Mouse (Mus musculus) kidney, embryonic 16.5 days (tissue): ENCODE measurements around the gene Fam110c. TPM values are rescaled to one million over a fixed set of nuclear protein-coding genes. Genes with fewer than 3 reads are reported as not detected.
A peak's percentile ranks its signal among the peaks of the same experiment; 100 is the strongest.

ENCODE experiments used
- ATAC-seq: fragments of 200-750 bp; cut with Nextera tagmentation; 2 replicates; pipeline ENCODE4 v1.8.0; 2017; ENCODE audit warnings: moderate TSS enrichment; ENCODE audit not compliant: low FRiP score, low TSS enrichment
- H3K27ac ChIP-seq: fragments of 300-500 bp; sonication (generic); 2 replicates; pipeline ENCODE4 v1.5.1; 2014; ENCODE audit warnings: low read length
- H3K27me3 ChIP-seq: fragments of 300-500 bp; sonication (generic); 2 replicates; pipeline ENCODE4 v1.6.1; 2014; ENCODE audit warnings: low read length, control low read depth, mixed read lengths; ENCODE audit not compliant: insufficient read depth
- H3K36me3 ChIP-seq: fragments of 300-500 bp; sonication (generic); 2 replicates; pipeline ENCODE4 v1.6.1; 2014; ENCODE audit warnings: low read length, control low read depth, mixed read lengths; ENCODE audit not compliant: insufficient read depth
- H3K4me1 ChIP-seq: fragments of 300-500 bp; sonication (generic); 2 replicates; pipeline ENCODE4 v1.6.1; 2014; ENCODE audit warnings: low read length, control low read depth, mixed read lengths; ENCODE audit not compliant: insufficient read depth
- H3K4me2 ChIP-seq: fragments of 300-500 bp; sonication (generic); replicated peaks from 2 replicates; pipeline ENCODE4 v1.6.1; 2014; ENCODE audit warnings: low read depth, low read length
- H3K4me3 ChIP-seq: fragments of 300-500 bp; sonication (generic); 2 replicates; pipeline ENCODE4 v1.5.1; 2014; ENCODE audit warnings: mild to moderate bottlenecking, low read length
- H3K9ac ChIP-seq: fragments of 300-500 bp; sonication (generic); replicated peaks from 2 replicates; pipeline ENCODE4 v1.6.1; 2014; ENCODE audit warnings: low read length
- H3K9me3 ChIP-seq: fragments of 300-500 bp; sonication (generic); 2 replicates; pipeline ENCODE4 v1.6.1; 2016; ENCODE audit warnings: low read length, control low read depth
- WGBS: fragments of 180-500 bp; shearing (Covaris S2); extraction: QIAGEN DNeasy Blood & Tissue Kit; methylation state at CpG from one replicate; pipeline ENCODE4 v1.1.7; 2014; 5-methylcytosine and 5-hydroxymethylcytosine counted together
- polyA plus RNA-seq: library from polyadenylated mRNA; unstranded; fragments of >200 nt; fragmentation: Nextera tagmentation; extraction: Ambion mirVana; gene quantifications from 2 replicates; pipeline ENCODE4 v1.2.1, GENCODE M21; 2015

Fam110c gene
- polyA plus RNA-seq, 1 experiment from 2014 or later: 6.7 TPM

DNA sequence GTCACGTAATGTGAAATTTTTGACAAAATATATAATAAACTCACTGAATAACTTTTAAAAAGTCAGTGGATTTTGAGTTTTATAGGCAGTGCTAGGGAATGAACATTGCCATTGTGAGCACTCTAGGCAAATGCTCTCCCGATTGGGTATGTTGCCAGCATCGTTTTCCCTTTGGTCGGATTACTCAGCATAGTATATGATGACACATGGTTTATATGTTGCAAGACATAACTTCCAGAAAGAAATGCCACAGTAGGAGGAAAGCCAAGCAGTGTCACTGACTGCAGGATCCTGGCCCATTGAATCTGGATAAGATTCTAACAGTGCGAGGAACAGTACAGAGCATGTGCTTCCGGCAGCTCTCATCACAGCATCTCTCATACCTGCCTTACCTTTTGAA, 23.5 kb downstream of the Fam110c start:
- H3K4me3 ChIP-seq: no peak overlapping the region
- no peak overlapping the region for H3K27ac ChIP-seq
- ATAC-seq: no peak
- no peaks in the 10 kb centered on the region for H3K36me3 ChIP-seq
- no peak overlapping the region for H3K9ac ChIP-seq
- no peaks in the 10 kb centered on the region for H3K4me1 ChIP-seq
- 92% methylated on average over 6 of the region's 6 CpGs for WGBS
- H3K9me3 ChIP-seq: no peaks in the 10 kb centered on the region
- no peak overlapping the region for H3K4me2 ChIP-seq
- no peaks in the 10 kb centered on the region for H3K27me3 ChIP-seq

DNA sequence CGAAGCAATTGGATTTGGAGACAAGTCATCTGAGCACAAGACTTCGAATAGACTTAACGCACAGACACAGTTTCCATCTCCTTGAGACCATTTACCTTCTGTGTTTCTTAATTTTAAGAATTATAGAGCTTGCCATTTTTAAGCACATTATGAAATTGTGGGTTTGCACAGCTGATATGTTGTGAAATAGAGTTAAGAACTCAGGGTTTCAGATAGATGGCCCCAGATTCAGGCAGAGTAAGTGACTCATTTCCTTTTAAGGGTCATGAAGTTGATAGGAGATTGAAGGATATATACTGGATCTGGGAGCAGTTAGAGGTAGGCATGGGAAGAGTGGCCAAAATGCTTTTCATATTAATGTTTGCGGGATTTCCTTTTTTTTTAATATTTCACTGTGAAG, 27.5 kb downstream of the Fam110c start:
- Histone ChIP-seq H3K9ac (no peak overlapping the region), H3K4me1 (no peaks in the 10 kb centered on the region), H3K27ac (no peak overlapping the region), H3K4me3 (no peak overlapping the region), H3K4me2 (no peak overlapping the region), H3K27me3 (no peaks in the 10 kb centered on the region), H3K36me3 (no peaks in the 10 kb centered on the region), H3K9me3 (no peaks in the 10 kb centered on the region)
- WGBS: 97% methylated on average over 4 of the region's 4 CpGs
- no peak for ATAC-seq

DNA sequence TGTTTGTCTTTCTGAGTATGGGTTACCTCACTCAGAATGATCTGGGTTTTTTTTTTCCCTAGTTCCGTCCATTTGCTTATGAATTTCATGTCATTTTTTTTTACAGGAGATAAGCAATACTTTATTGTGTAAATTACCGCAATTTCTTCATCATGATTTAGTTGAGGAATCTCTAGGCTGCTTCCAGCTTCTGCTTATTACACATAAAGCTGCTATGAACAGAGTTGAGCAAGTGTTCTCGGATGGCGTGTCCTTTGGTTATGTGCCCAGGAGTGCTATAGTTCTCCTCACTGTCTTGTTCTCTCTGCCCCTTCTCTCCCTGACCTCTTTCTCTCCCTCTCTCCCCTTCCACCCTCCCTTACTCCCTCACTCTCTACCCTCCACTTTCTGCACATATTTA, 28.2 kb downstream of the Fam110c start:
- Histone ChIP-seq H3K36me3 (no peaks in the 10 kb centered on the region), H3K9ac (no peak overlapping the region), H3K27ac (no peak overlapping the region), H3K27me3 (no peaks in the 10 kb centered on the region), H3K4me1 (no peaks in the 10 kb centered on the region), H3K9me3 (no peaks in the 10 kb centered on the region), H3K4me2 (no peak overlapping the region), H3K4me3 (no peak overlapping the region)
- no peak for ATAC-seq
- 85% methylated on average over 4 of the region's 4 CpGs for WGBS

DNA sequence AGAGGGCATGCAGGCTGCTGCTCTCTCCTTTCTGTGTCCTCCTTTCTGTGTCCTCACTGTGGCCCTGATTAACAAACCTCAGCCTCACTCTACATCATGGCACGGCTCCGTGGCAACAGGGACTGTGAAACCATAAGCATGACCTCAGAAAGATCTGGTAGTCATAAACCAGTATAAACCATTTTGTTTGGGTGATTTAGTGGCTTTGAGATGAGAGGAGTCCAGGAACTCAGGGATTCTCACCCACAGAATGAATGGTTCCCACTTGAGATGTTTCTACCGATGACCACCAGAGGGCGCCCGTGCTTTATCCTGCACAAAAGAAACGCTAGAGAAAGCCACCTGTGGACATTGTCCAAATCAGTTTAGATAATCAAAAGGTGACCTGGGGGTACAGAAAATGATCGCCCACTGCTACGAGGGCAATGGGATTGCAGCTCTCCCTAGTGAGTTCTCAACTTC, 42.4 kb downstream of the Fam110c start:
- H3K9ac ChIP-seq: no peak overlapping the region
- H3K36me3 ChIP-seq: no peaks in the 10 kb centered on the region
- 10% methylated on average over 8 of the region's 8 CpGs for WGBS
- H3K27me3 ChIP-seq: no peaks in the 10 kb centered on the region
- no peak overlapping the region for H3K27ac ChIP-seq
- ATAC-seq: peak; percentile 35; the same call in 1 of the 2 replicates
- peaks cover 11% of the 10 kb centered on the region; the same call in 1 of the 2 replicates for H3K4me1 ChIP-seq
- no peak overlapping the region for H3K4me2 ChIP-seq
- no peak overlapping the region for H3K4me3 ChIP-seq
- H3K9me3 ChIP-seq: no peaks in the 10 kb centered on the region

DNA sequence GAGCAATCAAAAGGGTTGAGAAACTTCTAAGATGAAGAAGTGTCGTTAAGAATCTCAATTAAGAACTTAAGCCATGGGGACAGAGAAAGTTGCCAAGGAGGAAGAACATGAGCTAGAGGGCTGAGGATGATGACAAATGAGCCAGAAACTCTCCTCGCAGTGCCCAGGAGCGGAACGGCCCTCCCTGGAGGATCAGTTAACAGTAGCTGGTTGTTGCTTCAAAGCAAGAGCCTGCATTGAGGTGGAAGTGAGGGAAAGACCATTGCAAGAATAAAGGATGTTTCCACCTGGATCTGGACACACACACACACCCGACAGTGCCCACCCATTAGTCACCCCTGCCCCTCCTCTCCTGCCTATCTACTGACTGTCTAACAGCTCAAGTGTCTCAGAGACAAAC, 46.9 kb downstream of the Fam110c start:
- no peak overlapping the region for H3K4me2 ChIP-seq
- peaks cover 24% of the 10 kb centered on the region; the same call in 1 of the 2 replicates for H3K4me1 ChIP-seq
- H3K9ac ChIP-seq: no peak overlapping the region
- H3K36me3 ChIP-seq: no peaks in the 10 kb centered on the region
- no peak overlapping the region for H3K27ac ChIP-seq
- no peak overlapping the region for H3K4me3 ChIP-seq
- 39% methylated on average over 5 of the region's 5 CpGs for WGBS
- 0 out of 2 replicates have a peak, but pooled peaks have one; percentile 41 for ATAC-seq
- H3K27me3 ChIP-seq: no peaks in the 10 kb centered on the region
- no peaks in the 10 kb centered on the region for H3K9me3 ChIP-seq

DNA sequence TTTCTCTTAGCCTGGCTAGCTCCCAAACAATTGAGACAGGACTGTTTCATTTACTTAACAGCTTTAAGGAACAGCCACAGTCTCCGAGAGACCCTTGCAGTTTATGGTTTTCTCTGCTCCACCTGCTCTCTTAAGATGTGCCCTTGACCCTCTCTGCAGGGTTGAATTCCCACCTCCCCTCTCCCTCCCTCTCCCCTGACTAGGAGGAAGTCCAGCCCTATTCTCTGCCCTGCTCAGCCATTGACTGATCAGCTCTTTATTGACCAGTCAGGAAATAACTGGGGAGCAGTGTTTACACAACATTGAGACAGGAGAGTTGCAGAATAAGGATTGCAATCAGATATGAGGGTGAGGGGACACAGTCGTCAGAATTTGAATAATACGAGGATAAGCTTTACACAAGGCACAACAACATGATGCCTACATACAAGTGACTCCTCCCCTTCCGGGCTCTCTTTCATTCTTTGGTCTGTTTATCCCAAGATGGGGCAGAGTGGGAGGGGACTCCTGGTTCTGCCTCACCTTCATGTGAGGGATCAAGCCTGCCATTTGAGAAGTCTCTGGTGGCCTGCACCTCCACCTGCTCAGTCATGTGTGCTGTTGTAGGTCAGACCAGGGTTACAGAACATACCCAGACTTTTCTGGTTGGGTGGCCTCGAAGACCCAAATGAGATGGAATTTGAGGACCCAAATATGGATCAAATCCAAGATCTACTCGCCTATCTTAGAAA, 49.4 kb downstream of the Fam110c start:
- H3K4me1 ChIP-seq: peaks cover 21% of the 10 kb centered on the region; the same call in 1 of the 2 replicates
- 41% methylated on average over 6 of the region's 6 CpGs for WGBS
- H3K9me3 ChIP-seq: no peaks in the 10 kb centered on the region
- no peak overlapping the region for H3K4me2 ChIP-seq
- no peak overlapping the region for H3K4me3 ChIP-seq
- H3K9ac ChIP-seq: no peak overlapping the region
- H3K36me3 ChIP-seq: no peaks in the 10 kb centered on the region
- no peak overlapping the region for H3K27ac ChIP-seq
- ATAC-seq: peak; percentile 54; the same call in 1 of the 2 replicates
- H3K27me3 ChIP-seq: no peaks in the 10 kb centered on the region

DNA sequence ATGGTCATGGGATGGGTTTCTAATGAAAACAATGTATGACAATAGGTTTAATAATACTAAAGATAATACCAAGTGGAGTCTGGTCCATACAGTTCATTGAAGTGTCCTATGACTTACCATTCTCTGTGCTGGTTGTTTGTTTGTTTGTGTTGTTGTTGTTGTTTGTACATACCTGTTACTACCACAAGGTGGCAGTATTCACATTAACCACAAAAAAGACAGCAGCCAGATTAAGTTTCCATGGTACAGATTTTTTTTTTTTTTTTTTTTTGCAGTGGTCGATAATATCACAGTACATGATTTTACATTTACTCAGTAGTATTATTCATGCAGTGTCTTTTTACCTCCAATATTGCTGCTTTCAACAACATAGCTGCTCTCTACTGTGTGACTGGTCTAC, 52.4 kb downstream of the Fam110c start:
- no peak overlapping the region for H3K27ac ChIP-seq
- no peak for ATAC-seq
- no peaks in the 10 kb centered on the region for H3K36me3 ChIP-seq
- H3K4me1 ChIP-seq: peaks cover 13% of the 10 kb centered on the region; the same call in 1 of the 2 replicates
- no peaks in the 10 kb centered on the region for H3K9me3 ChIP-seq
- no peak overlapping the region for H3K9ac ChIP-seq
- H3K27me3 ChIP-seq: no peaks in the 10 kb centered on the region
- H3K4me2 ChIP-seq: no peak overlapping the region
- WGBS: 17% methylated on average over 1 of the region's 1 CpGs
- no peak overlapping the region for H3K4me3 ChIP-seq

DNA sequence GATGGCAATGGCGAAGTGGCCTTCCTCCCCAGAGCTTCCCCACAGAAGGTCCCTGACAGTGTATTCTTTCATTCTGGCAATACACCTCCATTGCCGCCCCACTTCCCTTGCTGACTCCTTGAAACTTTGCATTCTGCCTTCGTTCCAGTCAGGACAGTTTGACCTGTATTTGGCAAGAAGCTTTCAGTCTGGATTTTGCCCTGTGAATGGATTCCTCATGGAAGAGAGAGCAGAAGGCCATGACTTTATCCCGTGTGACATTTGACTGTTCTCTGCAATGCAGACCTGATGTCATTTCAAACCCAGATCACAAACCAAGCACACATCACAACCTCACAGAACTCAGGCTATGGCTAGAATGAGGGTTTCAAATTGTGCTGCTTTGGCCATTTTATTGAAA, 55.9 kb downstream of the Fam110c start:
- Histone ChIP-seq H3K4me2 (no peak overlapping the region), H3K4me1 (no peaks in the 10 kb centered on the region; the same call in 1 of the 2 replicates), H3K27ac (no peak overlapping the region), H3K36me3 (no peaks in the 10 kb centered on the region), H3K4me3 (no peak overlapping the region), H3K27me3 (no peaks in the 10 kb centered on the region), H3K9me3 (no peaks in the 10 kb centered on the region), H3K9ac (no peak overlapping the region)
- no peak for ATAC-seq
- WGBS: 82% methylated on average over 4 of the region's 4 CpGs
